Mouse (Mus musculus) E14TG2a.4 (cell line): ENCODE measurements around the gene Zfp202.

ENCODE experiments used
- CTCF ChIP-seq: conservative IDR thresholded peaks from 2 replicates; pipeline ENCODE4 v1.5.1; 2014; ENCODE audit warnings: low read length
- POU5F1 ChIP-seq: IDR thresholded peaks from 2 replicates; pipeline ENCODE4 v1.6.1; 2014; ENCODE audit warnings: low read length, borderline replicate concordance

DNA sequence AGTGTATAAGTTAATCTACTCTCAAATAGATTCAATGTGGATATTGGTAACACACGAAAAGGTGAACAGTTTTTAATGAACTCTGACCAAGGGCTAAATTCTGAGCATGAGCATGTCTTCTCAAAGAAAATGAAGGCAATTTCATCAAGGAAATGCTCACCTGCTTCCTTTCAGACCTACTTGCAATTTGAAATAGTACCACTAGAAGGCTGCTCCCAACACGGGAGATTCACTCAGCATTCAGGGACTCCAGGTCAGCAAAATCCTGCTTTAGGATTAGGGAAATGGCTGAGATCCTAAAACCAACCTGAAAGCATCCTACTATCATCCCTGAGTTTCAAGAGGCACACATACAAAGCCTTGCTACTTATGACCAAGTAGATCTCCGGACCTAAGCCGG is 32.2 kb downstream of the Zfp202 start:
- peak; percentile 45; the same call in 1 of the 2 replicates for TF ChIP-seq CTCF
- TF ChIP-seq POU5F1: no peak
